Mouse (Mus musculus): ENCODE measurements at regions not wholly inside any gene's neighbourhood (a gene's known extent, or its start where the extent isn't known, plus 50 kb on each side); places are given as distances from the start of the nearest gene placed in this dataset.

GRCm38 (mm10) chr3:146353961-146354360 lies 50.5 kb upstream of the Ssx2ip start:
- Histone ChIP-seq H3K9ac (ENCODE audit: low read depth, low read length, severe bottlenecking) (no peak overlapping the region), H3K4me1 (ENCODE audit: control insufficient read depth, insufficient read depth, low read length) (no peaks in the 10 kb centered on the region), H3K36me3 (ENCODE audit: control insufficient read depth, insufficient read depth, low read length) (no peaks in the 10 kb centered on the region), H3K4me2 (replicated peaks; ENCODE audit: low read depth, low read length, severe bottlenecking) (no peak overlapping the region), H3K27ac (replicated peaks; ENCODE audit: low read depth, low read length) (no peak overlapping the region), H3K4me3 (replicated peaks; ENCODE audit: low read length) (no peak overlapping the region), H3K27me3 (ENCODE audit: control insufficient read depth, insufficient read depth, low read length) (no peaks in the 10 kb centered on the region), H3K9me3 (ENCODE audit: control insufficient read depth, low read length) (no peaks in the 10 kb centered on the region)
- TF ChIP-seq POLR2A (IDR thresholded peaks at IDR 0.05; ENCODE audit: borderline replicate concordance, extremely low read depth, insufficient read depth, insufficient read length) = no peak
- ATAC-seq (ENCODE audit: low FRiP score, low read depth) (no peak), DNase-seq (ENCODE audit: low spot score) (no peak)
- WGBS = 97% methylated on average over 4 of the region's 4 CpGs

All from limb, embryonic 14.5 days (tissue).